Mouse (Mus musculus): ENCODE data around the gene Mapkap1. TPM values are rescaled to one million over a fixed set of nuclear protein-coding genes. Genes with fewer than 3 reads are reported as not detected.

Gene Mapkap1
- polyA plus RNA-seq, 1 experiment = 55.3 TPM

DNA sequence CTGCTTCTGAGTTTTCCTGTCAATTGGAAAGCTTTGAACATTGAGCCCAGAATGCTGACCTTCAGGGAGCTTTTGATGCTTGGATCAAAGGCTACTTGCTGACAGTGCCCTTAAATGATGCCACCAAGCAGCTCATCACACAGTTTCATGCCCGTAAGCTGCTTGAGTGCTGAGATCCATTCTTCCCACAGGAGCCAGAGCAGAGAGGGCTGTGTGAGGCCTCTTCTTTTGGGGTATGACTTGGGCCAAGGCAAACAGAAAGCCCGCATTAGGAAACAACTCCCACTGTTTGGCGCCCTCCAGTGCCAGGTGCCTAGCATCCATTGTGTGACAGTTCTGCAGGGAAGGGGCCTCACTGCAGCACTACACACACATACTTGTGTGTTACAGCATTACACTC, 123.5 kb downstream of the Mapkap1 start:
- no peak for DNase-seq (ENCODE audit: low spot score)

DNA sequence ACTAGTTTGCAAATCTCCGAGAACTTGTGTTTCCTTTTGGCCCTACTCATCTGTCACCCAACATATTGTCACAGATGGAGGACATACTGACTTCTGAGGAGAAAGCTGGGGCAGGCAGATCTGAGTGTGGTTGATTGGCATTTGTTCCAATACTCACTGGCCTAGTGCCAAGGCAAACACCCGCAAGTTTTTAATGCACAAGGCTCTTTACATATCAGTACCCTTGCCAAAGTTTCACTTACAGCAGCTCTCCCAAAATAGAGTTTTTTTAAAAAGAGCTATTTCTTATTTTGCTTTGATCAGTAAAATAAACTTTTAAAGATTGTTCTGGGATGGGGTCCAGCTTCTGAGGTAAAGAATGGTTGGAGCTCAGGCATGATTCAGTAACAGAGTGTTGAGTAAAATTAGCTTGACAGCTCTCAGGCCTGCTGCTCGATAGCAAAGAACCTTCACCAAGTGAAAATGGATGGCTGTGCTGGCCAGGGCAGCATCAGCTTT, 125.3 kb downstream of the Mapkap1 start:
- no peak for DNase-seq (ENCODE audit: low spot score)

DNA sequence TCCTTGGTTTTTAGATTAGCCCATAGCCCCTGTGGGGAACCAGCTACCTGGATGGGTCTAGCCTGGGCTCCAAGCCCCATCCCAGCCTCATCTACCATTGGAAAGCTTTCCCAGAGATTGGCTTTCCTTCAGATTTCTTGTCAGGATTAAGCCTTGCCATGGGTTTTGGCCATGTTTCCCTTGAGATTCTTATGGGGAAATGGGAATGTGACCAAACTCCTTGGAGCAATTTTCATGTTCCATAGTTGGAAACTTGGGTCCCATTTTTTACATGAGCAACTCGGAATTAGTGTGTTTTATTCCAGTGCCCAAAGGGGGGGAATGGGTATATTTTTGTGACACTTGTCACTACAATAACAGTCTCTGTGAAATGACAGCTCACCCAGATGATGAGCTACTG, 125.8 kb downstream of the Mapkap1 start:
- no peak for DNase-seq (ENCODE audit: low spot score)

DNA sequence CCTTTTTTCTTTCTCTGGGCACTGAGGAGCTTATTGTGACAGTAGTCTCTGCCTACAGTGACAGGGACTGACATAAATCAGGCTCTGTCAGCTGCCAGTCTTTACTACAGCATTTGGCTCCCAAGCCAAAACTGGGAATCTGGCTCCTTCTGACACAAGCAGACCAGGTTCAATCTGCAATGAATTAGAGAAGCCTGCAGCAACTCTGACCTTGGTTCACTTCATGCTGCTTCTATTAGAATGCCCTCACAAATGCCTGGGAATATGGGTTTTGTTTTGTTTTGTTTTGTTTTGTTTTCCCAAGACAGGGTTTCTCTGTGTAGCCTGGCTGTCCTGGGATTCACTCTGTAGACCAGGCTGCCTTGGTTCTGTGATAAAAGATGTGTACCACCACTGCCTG, 126.7 kb downstream of the Mapkap1 start:
- no peak for DNase-seq (ENCODE audit: low spot score)

DNA sequence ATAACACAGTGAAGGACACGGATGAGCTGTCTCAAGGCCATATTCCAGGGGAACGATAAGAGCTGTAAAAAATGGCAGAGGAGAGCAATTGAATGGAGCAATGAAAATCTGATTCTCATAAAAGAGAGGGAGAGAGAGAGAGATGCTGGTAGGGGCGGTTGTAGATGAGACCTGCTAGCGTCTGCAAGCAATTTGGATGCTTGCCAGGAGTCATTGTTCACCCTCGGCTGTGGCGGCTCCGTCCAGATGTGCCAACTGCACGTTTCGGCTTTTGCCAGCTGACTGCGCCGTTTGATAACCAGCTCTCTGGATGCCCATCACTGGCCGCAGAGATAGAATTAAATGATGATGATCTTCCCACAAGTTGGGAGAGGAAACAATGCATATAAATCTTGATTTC, 128.4 kb downstream of the Mapkap1 start:
- no peak for DNase-seq (ENCODE audit: low spot score)

DNA sequence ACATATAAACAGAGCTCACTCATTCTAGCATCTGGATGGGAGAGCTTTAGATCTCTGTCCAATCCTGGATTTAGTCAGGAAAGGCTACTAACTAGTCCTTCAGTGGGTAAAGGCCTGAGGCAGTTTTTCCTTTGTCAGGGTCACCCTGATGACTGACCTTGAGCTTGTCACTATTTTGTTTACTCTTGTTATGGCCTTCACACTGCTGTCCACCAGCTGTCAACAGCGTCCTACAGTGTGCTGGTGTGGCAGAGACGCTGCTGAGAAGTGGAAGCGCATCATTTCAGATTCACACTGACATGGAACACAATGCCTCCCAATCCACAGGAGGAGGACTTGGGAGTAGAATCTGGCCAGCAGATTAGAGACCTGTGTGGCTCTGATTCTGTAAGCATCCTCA, 130.8 kb downstream of the Mapkap1 start:
- no peak for DNase-seq (ENCODE audit: low spot score)

DNA sequence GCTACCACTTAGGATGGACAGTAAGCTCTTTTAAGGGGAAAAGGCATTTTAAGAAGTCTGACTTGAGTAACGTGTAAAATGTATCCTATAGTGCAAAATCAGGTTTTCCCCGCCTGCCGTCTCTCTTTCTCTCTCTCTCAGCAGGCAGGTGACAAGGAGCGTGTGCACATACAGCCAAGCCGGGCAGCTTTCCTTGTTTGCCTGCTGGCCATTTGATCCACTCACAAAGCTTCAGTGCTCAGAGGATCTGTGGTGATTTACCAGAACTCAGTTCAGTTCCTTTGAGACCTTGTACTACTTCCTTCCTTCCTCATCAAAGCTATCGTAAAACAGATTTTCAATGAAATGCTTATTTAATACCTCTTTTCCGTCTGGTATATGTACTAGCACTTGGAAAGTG, 137.0 kb downstream of the Mapkap1 start:
- no peak for DNase-seq (ENCODE audit: low spot score)

DNA sequence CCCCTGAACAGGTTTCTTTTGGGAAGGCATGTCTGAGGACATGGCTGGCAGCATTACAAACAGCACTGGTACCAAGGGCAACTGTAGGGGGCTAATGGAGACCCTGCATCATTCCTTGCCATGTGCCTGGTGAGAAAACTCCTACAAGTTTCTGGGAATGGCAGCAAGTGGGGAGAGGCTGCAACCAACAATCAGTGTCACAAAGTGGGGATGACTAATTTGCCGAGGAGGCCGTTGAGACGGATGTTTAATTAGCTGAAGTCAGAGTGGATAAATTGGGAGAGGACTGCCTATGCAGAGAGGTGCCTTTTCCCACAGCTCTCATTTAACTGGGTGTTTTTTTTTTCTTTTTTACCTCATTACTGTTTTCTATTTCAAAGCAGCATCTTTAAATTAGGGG, 137.4 kb downstream of the Mapkap1 start:
- DNase-seq (ENCODE audit: low spot score) = no peak

DNA sequence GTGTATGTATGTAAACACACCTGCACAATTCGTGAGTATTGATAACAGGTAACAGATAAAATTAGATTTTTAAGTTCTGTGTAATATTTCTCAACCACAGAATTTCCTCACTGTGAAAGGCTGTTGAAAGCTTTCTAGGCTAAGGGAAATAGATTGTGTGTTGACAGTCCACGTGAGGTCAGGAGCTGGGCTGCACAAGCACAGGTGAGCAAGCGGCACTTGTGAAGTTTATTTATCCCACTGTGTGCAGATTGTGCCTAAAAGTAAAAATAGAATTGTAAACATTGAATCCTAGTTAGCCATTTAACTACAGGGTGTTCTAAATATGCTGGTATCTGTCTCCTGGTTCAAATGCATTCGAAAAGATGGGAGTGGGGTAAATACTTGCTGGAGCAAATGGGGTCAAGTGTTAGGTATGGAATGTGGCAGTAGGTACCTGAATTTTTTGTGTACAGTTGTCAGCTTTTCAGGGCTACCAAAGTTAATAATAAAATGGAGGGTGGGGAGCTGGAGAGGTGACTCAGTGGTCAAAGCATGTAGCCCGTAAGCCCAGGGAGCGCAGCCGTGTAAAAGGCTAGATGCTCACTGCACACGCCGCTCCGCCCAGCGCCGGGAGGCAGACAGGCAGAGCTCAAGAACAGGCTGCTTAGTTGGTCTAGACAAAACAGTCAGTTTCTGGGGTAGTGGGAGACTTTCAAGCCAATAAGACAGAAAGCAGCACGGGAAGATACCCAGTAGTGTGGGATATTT, 138.2 kb downstream of the Mapkap1 start:
- DNase-seq (ENCODE audit: low spot score) = no peak

DNA sequence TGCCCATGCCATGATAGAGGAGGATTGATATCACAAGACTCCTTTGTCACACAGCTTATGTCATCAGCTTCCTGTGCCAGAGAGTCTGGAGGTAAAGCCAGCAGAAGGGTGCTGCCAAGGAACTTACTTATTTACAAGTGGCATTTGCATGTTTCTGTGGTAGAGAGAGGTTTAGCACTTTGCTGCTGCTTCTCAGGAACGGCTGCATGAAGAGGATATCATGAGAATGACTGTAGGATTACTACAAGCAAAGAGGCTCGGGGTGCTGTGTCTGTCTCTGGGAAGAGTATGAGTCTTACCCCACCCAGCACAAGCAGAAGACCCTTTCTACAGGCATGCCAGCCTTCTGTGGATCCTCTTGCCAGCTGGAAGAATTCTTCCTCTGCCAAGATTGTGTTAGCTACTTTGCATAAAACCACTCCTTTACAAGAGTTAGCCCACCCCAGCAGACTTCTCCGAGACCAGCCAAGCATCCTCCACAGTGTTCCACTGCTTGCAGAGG, 139.7 kb downstream of the Mapkap1 start:
- DNase-seq (ENCODE audit: low spot score) = no peak

DNA sequence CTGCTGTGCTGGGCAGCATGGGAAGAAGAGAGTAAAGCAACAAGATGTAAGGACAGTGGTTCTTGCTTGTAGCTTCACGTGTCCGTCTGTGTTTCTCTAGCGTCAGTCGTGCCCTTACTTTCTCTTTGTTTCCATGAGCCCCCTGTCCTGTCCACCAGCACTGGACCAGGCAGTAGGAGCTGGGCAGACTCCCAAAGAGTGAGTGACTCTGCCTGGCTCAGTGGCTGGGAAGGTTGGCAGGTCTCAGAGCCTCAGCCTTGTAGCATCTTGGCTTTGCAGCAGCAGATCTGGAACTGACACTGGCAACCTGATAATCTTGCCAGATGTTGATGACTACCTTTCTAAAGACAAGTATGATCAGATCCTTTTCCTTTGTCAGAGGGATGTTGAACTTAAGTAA, 140.9 kb downstream of the Mapkap1 start:
- DNase-seq (ENCODE audit: low spot score) = no peak

DNA sequence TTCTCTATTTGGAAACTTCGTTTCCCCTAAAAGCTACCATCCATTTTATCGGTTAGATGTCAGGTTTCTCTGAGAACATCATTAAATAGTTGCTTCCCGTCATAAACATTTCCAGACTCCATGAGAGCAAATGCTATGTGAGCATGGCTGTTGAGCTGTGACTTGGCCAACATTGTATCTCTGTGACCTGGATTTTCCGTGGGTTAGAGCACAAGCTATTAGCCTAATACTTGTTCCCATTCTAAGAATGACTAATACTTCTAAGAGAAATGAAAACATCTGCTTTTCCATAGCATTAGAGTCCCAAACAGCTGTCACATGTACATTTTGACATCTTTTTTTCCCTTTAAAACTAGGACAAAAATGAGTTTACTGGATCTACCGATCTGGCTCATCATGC, 142.4 kb downstream of the Mapkap1 start:
- DNase-seq (ENCODE audit: low spot score) = no peak

DNA sequence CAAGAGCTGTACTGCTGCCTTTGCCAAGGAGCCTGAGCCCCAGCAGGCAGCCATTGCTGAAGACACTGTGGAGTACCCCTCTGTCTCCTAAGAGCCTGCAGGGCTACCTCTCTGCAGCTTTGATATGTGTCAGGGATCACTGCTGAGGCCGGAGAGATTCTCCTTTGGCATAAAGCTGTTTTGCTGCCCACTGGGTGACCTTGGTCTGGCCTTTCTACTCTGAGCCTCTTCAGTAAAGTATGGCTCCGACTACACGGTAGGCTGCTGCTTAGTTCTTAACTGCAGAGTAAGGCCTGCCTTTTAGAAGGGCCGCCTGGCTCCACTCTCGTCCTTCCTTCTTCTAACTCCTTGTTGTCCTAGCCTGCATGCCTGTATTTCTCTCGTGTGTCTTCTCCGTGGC, 142.9 kb downstream of the Mapkap1 start:
- DNase-seq (ENCODE audit: low spot score) = no peak

DNA sequence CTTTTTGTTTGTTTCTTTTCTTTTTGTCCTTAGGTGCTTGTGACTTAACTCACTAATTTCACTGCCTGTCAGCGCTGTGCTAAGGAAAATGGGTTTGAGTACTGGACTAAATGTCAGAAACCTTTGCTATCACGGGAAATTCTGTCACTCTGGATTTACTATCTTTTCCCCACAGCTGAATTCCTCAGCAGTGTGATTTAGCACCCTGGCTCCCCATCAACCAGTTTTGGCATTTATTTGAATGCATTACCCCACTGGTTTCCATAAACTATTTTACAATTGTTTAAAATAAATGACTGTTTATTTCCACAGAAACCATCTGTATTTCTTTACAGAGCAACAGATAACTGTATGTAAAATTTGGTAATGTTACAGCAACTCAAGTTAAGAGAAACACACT, 146.2 kb downstream of the Mapkap1 start:
- no peak for DNase-seq (ENCODE audit: low spot score)

DNA sequence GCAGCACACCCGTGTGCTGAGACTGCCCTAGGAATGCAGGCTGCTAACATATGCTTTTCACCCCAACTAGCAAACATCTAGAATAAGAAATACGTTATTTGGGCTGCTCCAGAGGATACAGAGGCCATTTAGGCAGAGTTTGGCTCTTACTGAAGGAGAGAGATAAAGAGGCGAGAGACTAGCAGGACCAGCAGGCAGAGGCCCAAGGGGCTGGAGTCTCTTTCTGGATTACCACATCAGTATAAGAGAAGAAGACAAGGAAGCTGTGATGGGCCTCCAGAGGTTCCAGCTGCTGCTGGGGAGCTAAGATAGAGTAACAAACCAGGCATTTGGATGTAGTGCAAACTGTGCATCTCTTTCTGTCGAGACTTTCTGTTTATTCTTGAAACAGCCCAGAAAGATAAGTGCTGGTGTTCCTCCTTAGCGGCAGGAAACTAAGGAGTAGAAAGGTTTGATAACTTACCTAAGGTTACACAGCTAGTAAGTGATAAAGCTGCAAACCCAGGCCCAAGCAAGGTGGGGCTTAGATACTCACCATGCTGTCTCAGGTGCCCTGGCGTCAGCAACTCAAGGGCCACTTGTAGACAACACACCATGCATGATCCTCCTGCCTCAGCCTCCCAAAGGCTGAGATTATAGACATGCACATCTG, 147.1 kb downstream of the Mapkap1 start:
- no peak for DNase-seq (ENCODE audit: low spot score)

DNA sequence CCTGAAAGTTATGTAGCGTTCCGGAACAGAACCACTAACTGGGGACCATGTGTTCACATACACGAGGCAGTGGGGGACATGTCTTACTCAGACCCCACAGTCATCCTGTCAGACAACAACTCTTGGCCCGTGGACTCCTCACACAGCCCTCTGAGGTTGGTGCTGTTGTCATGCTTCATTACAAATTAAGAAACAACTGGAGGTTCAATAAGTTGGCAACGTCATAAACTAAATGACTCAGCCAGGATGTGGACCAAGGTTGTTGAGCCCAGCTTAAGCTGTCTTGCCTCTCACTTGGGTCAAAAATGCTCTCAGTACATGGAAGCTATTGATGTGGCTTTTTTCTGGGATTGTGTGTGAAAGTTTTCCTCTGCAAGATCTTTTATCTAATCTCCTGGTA, 153.6 kb downstream of the Mapkap1 start:
- DNase-seq (ENCODE audit: low spot score) = no peak

DNA sequence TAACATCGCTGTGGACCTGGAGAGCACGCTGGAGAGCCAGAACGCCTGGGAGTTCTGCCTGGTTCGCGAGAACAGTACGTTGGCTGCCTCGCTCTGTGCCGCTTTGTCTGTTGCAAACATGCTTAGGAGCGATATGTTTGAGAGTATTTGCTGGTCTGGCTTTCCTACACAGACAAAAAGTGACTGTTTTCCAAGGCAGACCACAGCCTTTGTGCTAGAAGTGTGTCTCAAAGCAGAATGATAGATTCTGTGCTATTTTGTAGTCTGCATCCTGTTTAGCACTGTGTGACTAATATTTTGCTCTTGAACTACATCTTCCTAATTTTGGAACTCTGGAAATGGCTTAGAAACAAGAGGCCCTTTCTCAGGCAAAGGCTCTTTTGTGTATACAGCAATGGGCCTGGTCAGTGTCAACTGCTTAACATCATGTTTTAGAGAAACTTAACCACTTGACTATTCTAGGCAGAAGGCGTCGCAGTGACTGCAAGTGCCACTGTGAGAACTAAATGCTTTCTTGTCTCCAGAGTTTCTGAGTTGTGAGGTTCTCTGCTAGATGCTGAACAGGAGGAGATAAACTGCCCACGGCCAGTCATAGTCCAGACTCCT, 156.6 kb downstream of the Mapkap1 start:
- DNase-seq (ENCODE audit: low spot score) = no peak

DNA sequence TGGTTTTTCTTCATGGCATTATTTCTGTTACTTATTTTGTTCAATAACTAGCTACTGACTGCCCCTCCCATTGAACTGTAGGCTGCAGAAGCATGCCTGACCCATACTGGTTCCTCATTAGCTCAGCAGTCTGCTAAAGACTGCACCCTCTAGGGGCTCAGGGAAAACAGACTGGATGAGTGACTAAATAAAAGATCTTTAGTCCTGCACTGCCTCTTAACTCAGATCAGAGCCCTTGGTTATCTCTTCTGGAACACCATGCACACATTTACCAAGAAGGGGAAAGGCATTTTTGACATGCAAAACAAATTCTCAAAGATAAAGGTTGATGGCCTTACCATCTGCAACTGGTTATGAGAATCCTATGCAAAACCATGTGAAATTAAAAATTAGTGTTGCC, 157.3 kb downstream of the Mapkap1 start:
- no peak for DNase-seq (ENCODE audit: low spot score)

DNA sequence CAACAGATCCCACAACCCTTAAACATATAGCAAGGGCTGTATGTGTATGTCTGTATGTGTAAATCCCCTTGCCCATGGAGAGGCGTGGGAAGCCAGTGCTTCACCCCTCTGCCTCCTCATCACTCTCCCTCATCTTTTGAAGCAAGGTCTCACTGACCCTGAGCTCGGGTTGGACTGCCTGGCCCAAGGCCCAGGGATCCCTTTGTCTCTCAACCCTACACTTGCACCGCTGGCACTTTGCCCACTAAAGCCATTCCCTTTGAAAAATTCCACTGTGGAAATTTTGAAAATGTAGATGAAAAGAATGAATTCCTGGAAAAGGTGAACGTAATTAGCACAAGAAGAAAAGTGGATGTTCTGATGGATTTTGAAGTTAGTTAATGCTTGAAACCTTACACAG, 159.6 kb downstream of the Mapkap1 start:
- no peak for DNase-seq (ENCODE audit: low spot score)

DNA sequence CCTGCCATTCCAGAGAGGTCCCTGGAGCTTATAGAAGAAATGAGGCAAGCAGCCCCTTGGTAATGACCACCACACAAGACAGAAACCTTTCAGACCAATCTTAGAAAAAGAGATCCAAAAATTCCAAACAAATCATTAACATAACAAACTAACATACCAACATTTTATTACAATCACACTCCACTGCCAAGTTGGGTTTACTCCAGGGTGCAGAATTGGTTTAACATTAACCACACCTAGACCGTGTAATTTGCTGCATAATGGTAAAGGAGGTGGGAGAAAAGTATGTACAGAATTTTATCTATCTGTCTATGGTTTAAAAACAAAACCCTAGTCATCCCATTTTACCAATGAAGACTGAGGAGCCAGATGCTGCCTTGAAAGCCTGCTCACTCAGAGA, 160.0 kb downstream of the Mapkap1 start:
- no peak for DNase-seq (ENCODE audit: low spot score)

DNA sequence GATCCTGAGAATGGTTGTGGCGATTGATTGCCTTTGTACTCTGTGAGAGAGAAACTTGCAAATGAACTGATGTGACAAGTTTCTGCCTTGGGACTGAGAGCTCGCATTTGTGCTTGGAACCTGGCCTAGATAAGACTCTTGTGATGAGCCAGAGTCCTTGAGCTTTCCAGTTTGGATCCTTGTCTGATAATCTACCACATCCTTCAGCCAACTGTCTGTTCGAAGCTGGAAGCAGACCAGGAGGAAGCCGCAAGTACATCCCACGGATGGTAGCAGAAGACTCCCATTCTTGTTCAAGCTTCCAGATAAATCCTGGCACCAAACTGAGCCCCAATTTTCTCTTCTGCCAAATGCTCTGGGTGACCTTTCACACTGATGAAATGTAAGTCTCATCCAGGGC, 162.6 kb downstream of the Mapkap1 start:
- DNase-seq (ENCODE audit: low spot score) = no peak

DNA sequence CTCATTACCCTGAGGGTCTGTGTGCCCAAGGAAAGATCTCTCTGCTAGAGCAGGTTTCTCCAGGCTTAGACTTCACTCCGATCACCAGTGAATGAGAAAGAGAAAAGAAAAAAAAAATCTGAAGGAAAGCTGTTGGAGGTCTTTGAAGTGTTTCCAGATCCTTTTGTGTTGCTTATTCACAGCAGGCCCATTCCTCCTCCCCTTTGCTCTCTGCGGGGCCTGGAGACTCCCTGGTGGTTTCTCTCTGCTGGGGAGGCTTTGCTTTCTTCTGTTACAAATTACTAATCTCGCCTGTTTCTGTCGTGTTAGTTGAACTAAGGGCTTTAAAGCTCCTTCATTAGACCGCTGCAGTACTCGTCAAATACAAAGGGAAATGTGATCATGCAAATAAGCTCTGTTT, 163.8 kb downstream of the Mapkap1 start:
- DNase-seq (ENCODE audit: low spot score) = no peak

DNA sequence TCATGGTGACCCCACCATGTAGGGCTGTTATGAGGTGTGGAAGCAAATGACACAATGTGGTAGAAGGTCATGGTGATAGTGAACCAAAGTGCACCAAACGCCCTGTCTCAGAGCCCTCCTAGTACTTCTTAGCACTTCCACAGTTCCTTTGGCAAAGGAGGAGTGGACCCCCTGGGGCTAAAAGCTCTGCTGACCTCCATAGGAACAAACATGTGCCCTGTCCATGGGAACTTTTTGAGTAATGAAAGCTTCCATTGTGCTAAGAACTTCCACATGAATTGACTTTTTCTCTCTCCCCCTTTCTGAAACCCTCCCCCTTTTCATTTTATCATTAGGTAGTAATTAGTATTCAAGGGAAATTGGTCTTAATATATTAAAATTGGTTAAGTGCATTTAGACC, 164.5 kb downstream of the Mapkap1 start:
- DNase-seq (ENCODE audit: low spot score) = no peak

Data from urinary bladder, adult 2 months (tissue).